Comparison of ENCODE assay signal across 20 mouse cellular contexts in genomic region chr3:135586060-135586459, GRCm38 (mm10).
DNase-seq lines count a peak whose midpoint lies in the region; ATAC-seq lines count a peak whose summit lies in the region.
"Had no signal": no experiment of that assay in that cellular context is flagged by ENCODE, and none has a peak within 500 bp of the region (broad histone marks: within the 10 kb centered on the region; RNA-seq: fewer than 3 reads in every experiment).

No protein-coding gene starts in this region.

- H3K9ac ChIP-seq in heart, embryonic 16.5 days (ENCODE audit: low read length) = peak overlapping the region; percentile 56
- H3K9ac ChIP-seq in liver, embryonic 12.5 days = no peak overlapping the region
- H3K9ac ChIP-seq: limb, embryonic 12.5 days had no signal

- peaks cover 34% of the 10 kb centered on the region for H3K4me1 ChIP-seq in heart, embryonic 10.5 days
- H3K4me1 ChIP-seq in heart, embryonic 16.5 days (ENCODE audit: control insufficient read depth, insufficient read depth, low read length) = peaks cover 18% of the 10 kb centered on the region
- H3K4me1 ChIP-seq in liver, embryonic 12.5 days = peaks cover 39% of the 10 kb centered on the region

- H3K9me3 ChIP-seq in heart, embryonic 10.5 days = no peaks in the 10 kb centered on the region
- no peaks in the 10 kb centered on the region for H3K9me3 ChIP-seq in heart, embryonic 16.5 days (replicated peaks; ENCODE audit: control insufficient read depth, low read length)
- H3K9me3 ChIP-seq in liver, embryonic 12.5 days (replicated peaks) = no peaks in the 10 kb centered on the region
- H3K9me3 ChIP-seq: forebrain, embryonic 10.5 days; limb, embryonic 12.5 days had no signal

- DNase-seq in heart, embryonic 10.5 days (ENCODE audit: low spot score) = no peak
- DNase-seq in heart, adult 18-20 months = no peak
- DNase-seq in heart, adult 9 months (ENCODE audit: low spot score in 2 of 2) = no peak
- no peak for DNase-seq in liver
- DNase-seq in right cerebral cortex, postnatal 25 days = no peak
- DNase-seq in adrenal gland, adult 2 months = no peak
- DNase-seq: adrenal gland, postnatal 10 days; cerebellum, adult 18-20 months; cerebellum, postnatal 14 days; kidney, postnatal 14 days; lung, adult 2 months; lung, postnatal 14 days; thymus, adult 18-20 months; thymus, postnatal 36 days had no signal

- H3K36me3 ChIP-seq in heart, embryonic 10.5 days = peaks cover 61% of the 10 kb centered on the region
- peaks cover 47% of the 10 kb centered on the region for H3K36me3 ChIP-seq in heart, embryonic 16.5 days (ENCODE audit: control insufficient read depth, insufficient read depth)
- H3K36me3 ChIP-seq in liver, embryonic 12.5 days = peaks cover 60% of the 10 kb centered on the region

- no peaks in the 10 kb centered on the region for H3K27me3 ChIP-seq in heart, embryonic 10.5 days (ENCODE audit: insufficient read depth, poor library complexity, severe bottlenecking)
- no peaks in the 10 kb centered on the region for H3K27me3 ChIP-seq in heart, embryonic 16.5 days (ENCODE audit: control insufficient read depth, insufficient read depth, low read length)
- H3K27me3 ChIP-seq in liver, embryonic 12.5 days (replicated peaks) = no peaks in the 10 kb centered on the region
- H3K27me3 ChIP-seq: limb, embryonic 12.5 days had no signal

- no peak for ATAC-seq in heart, embryonic 16.5 days (replicated peaks; ENCODE audit: extremely low read depth, insufficient read depth, low FRiP score)
- ATAC-seq in liver, embryonic 12.5 days = no peak
- ATAC-seq: hindbrain, postnatal 0 days had no signal

- WGBS in heart, embryonic 10.5 days = 80% methylated on average over 2 of the region's 2 CpGs
- 66% methylated on average over 2 of the region's 2 CpGs for WGBS in heart, embryonic 16.5 days
- WGBS in liver, embryonic 12.5 days (ENCODE audit: insufficient replicate concordance) = 73% methylated on average over 2 of the region's 2 CpGs

- peak overlapping the region; percentile 46 for H3K4me2 ChIP-seq in heart, embryonic 16.5 days (ENCODE audit: low read depth, low read length)
- H3K4me2 ChIP-seq in liver, embryonic 12.5 days = peak overlapping the region; percentile 43
- H3K4me2 ChIP-seq: limb, embryonic 12.5 days; midbrain, embryonic 11.5 days had no signal

- H3K27ac ChIP-seq in heart, embryonic 10.5 days = peak overlapping the region; percentile 89
- peak overlapping the region; percentile 70 for H3K27ac ChIP-seq in heart, embryonic 16.5 days (ENCODE audit: low read length)
- H3K27ac ChIP-seq in liver, embryonic 12.5 days = peak overlapping the region; percentile 75
- H3K27ac ChIP-seq: forebrain, embryonic 10.5 days; hindbrain, postnatal 0 days; limb, embryonic 12.5 days had no signal

- H3K4me3 ChIP-seq in heart, embryonic 10.5 days = peak overlapping the region; percentile 31; the same call in 1 of the 2 replicates
- no peak overlapping the region for H3K4me3 ChIP-seq in heart, embryonic 16.5 days (ENCODE audit: low read length)
- no peak overlapping the region for H3K4me3 ChIP-seq in liver, embryonic 12.5 days
- H3K4me3 ChIP-seq: forebrain, embryonic 10.5 days; limb, embryonic 12.5 days had no signal
